Mouse (Mus musculus) kidney, postnatal 0 days (tissue): Measurements from ENCODE around the gene Pcyt1b. TPM values are rescaled to one million over a fixed set of nuclear protein-coding genes. Genes with fewer than 3 reads are reported as not detected.

Experiments used
- ATAC-seq: fragments of 200-750 bp; cut with Nextera tagmentation; replicated peaks from 2 replicates; pipeline ENCODE4 v1.8.0; 2017; ENCODE audit warnings: low read depth, moderate number of reproducible peaks, moderate TSS enrichment, moderate library complexity; ENCODE audit not compliant: low FRiP score
- DNase-seq: peaks from one replicate; pipeline ENCODE4 v3.0.0-alpha.2; 2016; ENCODE audit warnings: low spot score
- H3K27ac ChIP-seq: fragments of 300-500 bp; sonication (generic); 2 replicates; pipeline ENCODE4 v1.5.1; 2014; ENCODE audit warnings: mild to moderate bottlenecking
- H3K27me3 ChIP-seq: fragments of 300-500 bp; sonication (generic); 2 replicates; pipeline ENCODE4 v1.6.1; 2014; ENCODE audit warnings: low read length, mixed read lengths; ENCODE audit not compliant: insufficient read depth
- H3K36me3 ChIP-seq: fragments of 300-500 bp; sonication (generic); 2 replicates; pipeline ENCODE4 v1.6.1; 2014; ENCODE audit warnings: low read length, mixed read lengths; ENCODE audit not compliant: insufficient read depth
- H3K4me1 ChIP-seq: fragments of 300-500 bp; sonication (generic); replicated peaks from 2 replicates; pipeline ENCODE4 v1.6.1; 2014; ENCODE audit warnings: antibody characterized with exemption, low read length, mixed read lengths; ENCODE audit not compliant: insufficient read depth
- H3K4me2 ChIP-seq: fragments of 300-500 bp; sonication (generic); 2 replicates; pipeline ENCODE4 v1.6.1; 2014; ENCODE audit warnings: mild to moderate bottlenecking, low read length, moderate library complexity, mixed read lengths
- H3K4me3 ChIP-seq: fragments of 300-500 bp; sonication (generic); replicated peaks from 2 replicates; pipeline ENCODE4 v1.5.1; 2014; ENCODE audit warnings: low read depth, low read length
- H3K9ac ChIP-seq: fragments of 300-500 bp; sonication (generic); 2 replicates; pipeline ENCODE4 v1.6.1; 2014; ENCODE audit warnings: low read depth, low read length
- H3K9me3 ChIP-seq: fragments of 300-500 bp; sonication (generic); replicated peaks from 2 replicates; pipeline ENCODE4 v1.6.1; 2016; ENCODE audit warnings: low read length, inconsistent platforms, mixed read lengths
- CTCF ChIP-seq: IDR thresholded peaks from 2 replicates; pipeline ENCODE4 v1.5.1; 2016; ENCODE audit warnings: antibody characterized with exemption, low read depth, mild to moderate bottlenecking, moderate library complexity
- WGBS: fragments of 180-500 bp; shearing (Covaris S2); extraction: QIAGEN DNeasy Blood & Tissue Kit; methylation state at CpG from one replicate; pipeline ENCODE4 v1.1.7; 2014; 5-methylcytosine and 5-hydroxymethylcytosine counted together
- polyA plus RNA-seq: library from polyadenylated mRNA; unstranded; fragments of >200 nt; fragmentation: Nextera tagmentation; extraction: Ambion mirVana; gene quantifications from 2 replicates; pipeline ENCODE4 v1.2.1, GENCODE M21; 2015

The Pcyt1b gene
- 0.29 and 0.31 TPM in 2 replicates for polyA plus RNA-seq

- WGBS: 46% methylated on average over 3 of the region's 3 CpGs
- no peak within 1 kb of the TSS for H3K4me3 ChIP-seq
- no peak for DNase-seq
- H3K27me3 ChIP-seq: no peaks in the 10 kb centered on the region
- H3K4me2 ChIP-seq: no peak within 1 kb of the TSS
- no peak within 1 kb of the TSS for H3K27ac ChIP-seq
- no peak for TF ChIP-seq CTCF
- no peaks in the 10 kb centered on the region for H3K4me1 ChIP-seq
- H3K9ac ChIP-seq: no peak within 1 kb of the TSS
- H3K9me3 ChIP-seq: no peaks in the 10 kb centered on the region
- ATAC-seq: no peak
- no peaks in the 10 kb centered on the region for H3K36me3 ChIP-seq
Measured at GRCm38 (mm10) chrX:93654218-93655002, at the start of gene Pcyt1b. Gene Pcyt1b, plus strand, starts transcription at chrX:93654863.

DNA sequence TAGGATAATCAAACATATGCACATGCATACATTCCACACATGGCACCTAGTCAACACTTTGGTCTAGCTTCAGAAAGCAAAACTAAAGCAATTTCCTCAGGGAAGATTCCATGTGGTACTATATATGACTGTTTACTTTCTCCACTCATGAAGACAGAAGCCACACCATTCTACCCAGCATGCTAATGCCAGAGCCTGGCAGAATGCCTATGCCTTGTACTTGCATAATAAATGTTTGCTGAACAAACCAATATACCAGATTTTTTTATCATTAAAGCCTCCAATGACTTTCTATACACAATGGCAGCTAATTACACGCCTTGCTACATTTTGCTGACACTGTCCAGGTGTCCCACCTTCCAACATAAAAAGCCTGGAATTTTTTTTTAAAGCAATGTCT is 24.4 kb upstream of the Pcyt1b start:
- H3K9me3 ChIP-seq: no peaks in the 10 kb centered on the region
- H3K27ac ChIP-seq: no peak overlapping the region
- ATAC-seq: no peak
- H3K27me3 ChIP-seq: no peaks in the 10 kb centered on the region
- H3K4me1 ChIP-seq: no peaks in the 10 kb centered on the region
- no peak overlapping the region for H3K9ac ChIP-seq
- no peaks in the 10 kb centered on the region for H3K36me3 ChIP-seq
- no peak overlapping the region for H3K4me3 ChIP-seq
- no peak overlapping the region for H3K4me2 ChIP-seq
- DNase-seq: no peak
- WGBS: 57% methylated on average over 1 of the region's 1 CpGs
- TF ChIP-seq CTCF: no peak

DNA sequence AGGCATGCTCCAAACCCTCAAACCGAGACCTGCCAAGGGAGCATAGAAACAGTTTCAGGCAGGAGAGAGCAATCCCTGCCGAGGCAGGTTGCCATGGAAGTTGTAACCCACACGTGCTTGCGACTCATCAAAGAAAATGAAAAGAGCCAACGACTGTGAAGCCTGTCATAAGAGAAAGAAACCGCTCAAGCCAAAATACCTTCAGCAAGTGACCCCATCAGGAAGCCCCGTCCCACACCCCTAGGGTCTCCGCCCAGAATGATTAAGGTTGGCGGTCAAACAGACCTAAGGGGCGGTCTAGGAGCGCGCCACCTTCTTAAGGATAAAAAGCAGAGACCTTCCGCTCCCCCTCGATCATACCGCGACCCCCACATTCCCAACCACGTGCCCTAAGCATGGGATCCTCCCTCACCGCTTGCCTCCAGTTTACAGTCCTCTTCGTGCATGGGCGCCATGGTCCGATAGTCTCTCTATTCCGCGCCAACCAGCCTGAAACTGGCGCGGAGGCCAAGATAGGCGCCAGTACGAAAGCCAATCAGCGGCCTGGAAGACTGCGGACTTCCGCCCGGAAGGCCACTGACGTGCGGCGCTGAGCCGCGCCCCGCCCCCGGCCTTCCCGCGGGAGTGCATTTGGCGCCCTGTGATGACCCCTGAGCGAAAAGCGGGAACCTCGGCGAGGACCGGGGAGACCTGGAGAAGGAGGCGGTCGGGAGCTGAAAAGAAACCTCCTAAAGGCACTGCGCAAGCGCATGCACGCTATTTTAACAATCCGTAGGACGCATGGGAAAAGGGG is 22.8 kb upstream of the Pcyt1b start, which contains the start of gene Pola1:
Pola1 (minus strand) TSS at position 499 of the 793 bp plus-strand sequence.
- H3K9ac ChIP-seq: peak within 1 kb of the TSS; percentile 43; the same call in 1 of the 2 replicates
- H3K27ac ChIP-seq: no peak within 1 kb of the TSS
- peak within 1 kb of the TSS; percentile 60 for H3K4me2 ChIP-seq
- WGBS: 20% methylated on average over 53 of the region's 53 CpGs
- no peaks in the 10 kb centered on the region for H3K9me3 ChIP-seq
- H3K36me3 ChIP-seq: no peaks in the 10 kb centered on the region
- no peaks in the 10 kb centered on the region for H3K27me3 ChIP-seq
- H3K4me1 ChIP-seq: no peaks in the 10 kb centered on the region
- DNase-seq: peak; percentile 91
- peak within 1 kb of the TSS; percentile 42 for H3K4me3 ChIP-seq
- no peak for TF ChIP-seq CTCF
- ATAC-seq: peak; percentile 98

GRCm38 (mm10) chrX:93634861-93635375 is 19.7 kb upstream of the Pcyt1b start:
- Histone ChIP-seq H3K4me1 (no peaks in the 10 kb centered on the region), H3K27ac (no peak overlapping the region), H3K4me2 (no peak overlapping the region), H3K4me3 (no peak overlapping the region), H3K9ac (no peak overlapping the region), H3K9me3 (no peaks in the 10 kb centered on the region), H3K36me3 (no peaks in the 10 kb centered on the region), H3K27me3 (no peaks in the 10 kb centered on the region)
- no peak for TF ChIP-seq CTCF
- no peak for ATAC-seq
- DNase-seq: no peak
- 72% methylated on average over 2 of the region's 2 CpGs for WGBS

DNA sequence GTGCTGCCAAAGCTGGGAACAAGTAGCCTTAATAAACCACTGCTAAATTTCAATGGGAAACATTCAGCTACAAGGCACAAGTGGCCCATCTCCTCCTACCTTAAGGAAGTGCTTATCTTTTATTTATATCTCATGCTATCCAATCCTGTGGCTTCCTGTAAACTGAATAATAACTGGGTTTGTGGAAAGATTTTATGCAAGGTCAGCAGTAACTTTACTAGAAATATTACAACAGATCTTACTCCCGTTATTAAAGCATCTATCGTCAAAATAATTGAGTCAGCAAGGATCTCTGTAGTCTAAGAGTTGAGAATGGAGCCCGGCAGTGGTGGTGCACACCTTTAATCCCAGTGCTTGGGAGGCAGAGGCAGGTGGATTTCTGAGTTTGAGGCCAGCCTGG is 11.1 kb upstream of the Pcyt1b start:
- DNase-seq: no peak
- Histone ChIP-seq H3K27me3 (no peaks in the 10 kb centered on the region), H3K4me1 (no peaks in the 10 kb centered on the region), H3K27ac (no peak overlapping the region), H3K9me3 (no peaks in the 10 kb centered on the region), H3K36me3 (no peaks in the 10 kb centered on the region), H3K4me3 (no peak overlapping the region), H3K4me2 (no peak overlapping the region), H3K9ac (no peak overlapping the region)
- 79% methylated on average over 3 of the region's 3 CpGs for WGBS
- ATAC-seq: no peak
- no peak for TF ChIP-seq CTCF

GRCm38 (mm10) chrX:93644022-93644421 is 10.6 kb upstream of the Pcyt1b start:
- no peaks in the 10 kb centered on the region for H3K36me3 ChIP-seq
- no peak overlapping the region for H3K4me2 ChIP-seq
- H3K27me3 ChIP-seq: no peaks in the 10 kb centered on the region
- no peaks in the 10 kb centered on the region for H3K9me3 ChIP-seq
- no peaks in the 10 kb centered on the region for H3K4me1 ChIP-seq
- no peak for ATAC-seq
- TF ChIP-seq CTCF: no peak
- no peak overlapping the region for H3K27ac ChIP-seq
- no peak overlapping the region for H3K9ac ChIP-seq
- no peak overlapping the region for H3K4me3 ChIP-seq
- no peak for DNase-seq
